Mouse (Mus musculus) lung, embryonic 16.5 days (tissue): ENCODE results near the gene Ubiad1. TPM values are rescaled to one million over a fixed set of nuclear protein-coding genes. Genes with fewer than 3 reads are reported as not detected.

Experiments used
- ATAC-seq: fragments of 200-750 bp; cut with Nextera tagmentation; 2 replicates; pipeline ENCODE4 v1.8.0; 2017; ENCODE audit warnings: low read depth, mild to moderate bottlenecking, moderate library complexity
- H3K27ac ChIP-seq: fragments of 300-500 bp; sonication (generic); 2 replicates; pipeline ENCODE4 v1.5.1; 2014; ENCODE audit warnings: mild to moderate bottlenecking, control low read depth, low read length
- H3K27me3 ChIP-seq: fragments of 300-500 bp; sonication (generic); 2 replicates; pipeline ENCODE4 v1.6.1; 2014; ENCODE audit warnings: low read depth, low read length, mixed read lengths; ENCODE audit not compliant: control insufficient read depth, insufficient read depth
- H3K36me3 ChIP-seq: fragments of 300-500 bp; sonication (generic); 2 replicates; pipeline ENCODE4 v1.6.1; 2014; ENCODE audit warnings: low read length; ENCODE audit not compliant: control insufficient read depth, insufficient read depth
- H3K4me1 ChIP-seq: fragments of 300-500 bp; sonication (generic); replicated peaks from 2 replicates; pipeline ENCODE4 v1.6.1; 2014; ENCODE audit warnings: low read length, mixed read lengths; ENCODE audit not compliant: control insufficient read depth, insufficient read depth
- H3K4me2 ChIP-seq: fragments of 300-500 bp; sonication (generic); 2 replicates; pipeline ENCODE4 v1.6.1; 2014; ENCODE audit warnings: low read depth, low read length, control low read depth
- H3K4me3 ChIP-seq: fragments of 300-500 bp; sonication (generic); 2 replicates; pipeline ENCODE4 v1.5.1; 2014; ENCODE audit warnings: mild to moderate bottlenecking, low read length, control low read depth
- H3K9ac ChIP-seq: fragments of 300-500 bp; sonication (generic); 2 replicates; pipeline ENCODE4 v1.6.1; 2014; ENCODE audit warnings: low read length, control low read depth
- H3K9me3 ChIP-seq: fragments of 300-500 bp; sonication (generic); 2 replicates; pipeline ENCODE4 v1.6.1; 2016; ENCODE audit warnings: low read length; ENCODE audit not compliant: control insufficient read depth
- WGBS: fragments of 180-500 bp; shearing (Covaris S2); extraction: QIAGEN DNeasy Blood & Tissue Kit; methylation state at CpG from one replicate; pipeline ENCODE4 v1.1.7; 2014; 5-methylcytosine and 5-hydroxymethylcytosine counted together
- polyA plus RNA-seq: library from polyadenylated mRNA; unstranded; fragments of >200 nt; fragmentation: Nextera tagmentation; extraction: Ambion mirVana; gene quantifications from 2 replicates; pipeline ENCODE4 v1.2.1, GENCODE M21; 2015

Gene Ubiad1
- polyA plus RNA-seq, 1 experiment from 2014 or later, result 24.0 TPM

DNA sequence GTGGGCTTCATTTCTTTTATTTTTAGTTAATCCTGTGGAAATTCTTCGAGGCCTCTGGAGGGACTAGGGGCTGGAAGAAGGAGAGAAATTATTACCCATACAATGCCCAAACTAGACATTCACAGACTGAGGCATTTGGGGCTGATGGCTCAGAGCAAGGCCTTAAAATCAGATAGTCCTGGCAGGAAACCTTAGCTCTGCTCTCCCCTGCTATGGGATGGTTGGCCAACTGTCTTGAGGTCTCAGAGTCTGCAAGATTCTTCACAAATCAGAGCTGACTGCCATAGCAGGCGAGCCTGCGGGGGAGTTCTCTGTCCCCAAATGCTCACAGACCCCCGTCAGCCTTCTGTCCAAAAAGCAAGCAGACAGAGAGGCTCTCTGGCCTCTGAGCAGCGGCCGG is 27.0 kb downstream of the Ubiad1 start:
- H3K4me3 ChIP-seq, result no peak overlapping the region
- H3K27me3 ChIP-seq, result peaks cover 6% of the 10 kb centered on the region
- no peaks in the 10 kb centered on the region for H3K36me3 ChIP-seq
- 61% methylated on average over 6 of the region's 6 CpGs for WGBS
- H3K9me3 ChIP-seq, result no peaks in the 10 kb centered on the region
- H3K4me1 ChIP-seq, result no peaks in the 10 kb centered on the region
- H3K9ac ChIP-seq, result no peak overlapping the region
- no peak overlapping the region for H3K27ac ChIP-seq
- H3K4me2 ChIP-seq, result no peak overlapping the region
- no peak for ATAC-seq

- Histone ChIP-seq H3K4me2 (no peak overlapping the region), H3K4me1 (no peaks in the 10 kb centered on the region), H3K27me3 (peaks cover 6% of the 10 kb centered on the region), H3K9me3 (no peaks in the 10 kb centered on the region), H3K36me3 (no peaks in the 10 kb centered on the region), H3K27ac (no peak overlapping the region), H3K9ac (no peak overlapping the region), H3K4me3 (no peak overlapping the region)
- no peak for ATAC-seq
- WGBS, result 36% methylated on average over 11 of the region's 11 CpGs
Observed at GRCm38 (mm10) chr4:148417074-148417526, 27.5 kb downstream of the Ubiad1 start.

DNA sequence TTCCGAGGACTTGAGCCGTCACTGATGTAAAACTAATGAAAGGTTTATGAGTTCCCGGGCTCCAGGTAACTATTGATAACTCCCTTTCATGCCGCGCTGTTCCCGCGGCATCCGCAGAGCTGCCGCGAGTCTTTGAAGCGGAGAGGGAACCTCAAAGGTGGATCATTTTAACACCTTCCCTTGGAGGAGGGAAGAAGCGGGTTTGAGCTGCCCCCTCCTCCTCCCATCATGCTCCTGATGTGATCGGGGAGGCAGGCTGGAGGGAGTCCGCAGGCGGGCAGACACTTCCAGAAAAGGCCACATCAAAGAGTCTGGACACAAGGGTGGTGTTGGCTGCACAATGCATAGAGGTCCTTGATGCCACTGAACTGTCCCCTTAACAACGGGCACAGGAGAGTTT is 29.0 kb downstream of the Ubiad1 start:
- H3K4me2 ChIP-seq, result no peak overlapping the region
- H3K27me3 ChIP-seq, result peaks cover 6% of the 10 kb centered on the region
- H3K36me3 ChIP-seq, result no peaks in the 10 kb centered on the region
- no peak overlapping the region for H3K27ac ChIP-seq
- WGBS, result 7% methylated on average over 16 of the region's 16 CpGs
- no peak overlapping the region for H3K4me3 ChIP-seq
- no peak overlapping the region for H3K9ac ChIP-seq
- no peaks in the 10 kb centered on the region for H3K9me3 ChIP-seq
- H3K4me1 ChIP-seq, result no peaks in the 10 kb centered on the region
- ATAC-seq, result no peak

- H3K9me3 ChIP-seq, result no peaks in the 10 kb centered on the region
- no peak overlapping the region for H3K9ac ChIP-seq
- 54% methylated on average over 10 of the region's 10 CpGs for WGBS
- no peaks in the 10 kb centered on the region for H3K36me3 ChIP-seq
- H3K27me3 ChIP-seq, result peaks cover 32% of the 10 kb centered on the region
- H3K4me2 ChIP-seq, result no peak overlapping the region
- H3K4me3 ChIP-seq, result no peak overlapping the region
- ATAC-seq, result no peak
- no peak overlapping the region for H3K27ac ChIP-seq
- no peaks in the 10 kb centered on the region for H3K4me1 ChIP-seq
Observed at GRCm38 (mm10) chr4:148408256-148408975, 36.2 kb downstream of the Ubiad1 start.

- Histone ChIP-seq H3K27me3 (peaks cover 39% of the 10 kb centered on the region), H3K9ac (no peak overlapping the region), H3K9me3 (no peaks in the 10 kb centered on the region), H3K4me1 (no peaks in the 10 kb centered on the region), H3K27ac (no peak overlapping the region), H3K4me3 (no peak overlapping the region), H3K4me2 (no peak overlapping the region), H3K36me3 (no peaks in the 10 kb centered on the region)
- WGBS, result 9% methylated on average over 13 of the region's 13 CpGs
- no peak for ATAC-seq
Observed at GRCm38 (mm10) chr4:148405255-148405788, 39.2 kb downstream of the Ubiad1 start.

- Histone ChIP-seq H3K4me3 (no peak overlapping the region), H3K9me3 (no peaks in the 10 kb centered on the region), H3K4me2 (no peak overlapping the region; the same call in 1 of the 2 replicates), H3K27me3 (peaks cover 39% of the 10 kb centered on the region), H3K4me1 (no peaks in the 10 kb centered on the region), H3K27ac (no peak overlapping the region), H3K9ac (no peak overlapping the region), H3K36me3 (no peaks in the 10 kb centered on the region)
- ATAC-seq, result no peak
- 12% methylated on average over 11 of the region's 11 CpGs for WGBS
Observed at GRCm38 (mm10) chr4:148404748-148405147, 39.8 kb downstream of the Ubiad1 start.

DNA sequence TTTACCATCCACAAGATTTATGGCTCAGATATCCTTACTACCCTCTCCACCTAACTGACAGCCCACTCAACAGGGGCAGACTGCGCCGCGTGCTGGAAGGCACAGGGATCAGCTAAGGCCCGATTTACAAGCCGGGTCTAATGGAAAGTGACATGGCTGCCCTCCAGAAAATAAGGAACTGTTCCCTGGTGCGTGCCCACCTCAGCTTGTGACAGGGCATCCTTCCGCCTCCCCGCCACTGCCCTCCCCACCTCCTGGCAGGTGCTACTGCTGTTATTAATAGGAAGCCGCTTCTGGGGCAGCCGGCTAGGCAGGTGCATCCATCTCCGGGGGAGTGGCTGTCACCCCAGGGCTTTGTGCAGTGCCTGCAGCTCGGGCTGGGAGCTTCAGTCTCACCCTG is 41.2 kb downstream of the Ubiad1 start:
- Histone ChIP-seq H3K9me3 (no peaks in the 10 kb centered on the region), H3K9ac (no peak overlapping the region), H3K27me3 (peaks cover 39% of the 10 kb centered on the region), H3K4me2 (no peak overlapping the region), H3K27ac (no peak overlapping the region), H3K36me3 (no peaks in the 10 kb centered on the region), H3K4me1 (no peaks in the 10 kb centered on the region), H3K4me3 (no peak overlapping the region)
- no peak for ATAC-seq
- 19% methylated on average over 12 of the region's 12 CpGs for WGBS

DNA sequence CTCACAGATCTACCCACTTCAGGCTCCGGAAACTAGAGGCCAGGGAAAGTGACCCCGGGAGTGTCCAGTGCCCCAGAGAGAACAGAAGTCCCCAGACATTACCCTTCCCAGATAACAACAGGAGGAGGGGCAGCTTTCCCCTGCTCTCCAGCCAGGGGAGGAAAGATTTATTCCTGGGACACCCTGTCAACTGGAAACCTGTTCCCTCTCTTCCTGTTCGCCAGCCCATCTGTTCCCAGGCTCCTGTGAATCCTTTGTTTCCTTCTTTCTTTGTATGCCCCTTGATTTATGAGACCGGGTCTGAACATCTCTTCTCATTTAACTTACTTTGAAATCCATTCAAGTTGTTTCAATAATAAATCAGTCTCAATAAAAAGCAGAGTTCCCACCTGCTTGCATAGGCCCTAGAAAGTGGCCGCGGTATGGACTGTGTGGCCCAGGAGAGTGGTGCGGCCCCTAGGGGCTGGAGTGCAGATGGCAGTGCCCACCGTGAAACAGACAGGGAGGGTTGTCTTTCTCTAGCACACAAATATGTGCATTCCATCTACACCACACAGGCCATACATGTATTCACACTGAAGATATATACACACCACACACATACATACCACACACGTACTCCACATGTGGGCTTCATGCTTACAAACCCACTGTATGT is 45.0 kb downstream of the Ubiad1 start:
- H3K4me2 ChIP-seq, result no peak overlapping the region
- no peak overlapping the region for H3K9ac ChIP-seq
- H3K27me3 ChIP-seq, result peaks cover 17% of the 10 kb centered on the region
- WGBS, result 63% methylated on average over 9 of the region's 9 CpGs
- no peaks in the 10 kb centered on the region for H3K36me3 ChIP-seq
- no peak overlapping the region for H3K27ac ChIP-seq
- H3K4me3 ChIP-seq, result no peak overlapping the region
- no peaks in the 10 kb centered on the region for H3K9me3 ChIP-seq
- ATAC-seq, result no peak
- no peaks in the 10 kb centered on the region for H3K4me1 ChIP-seq

GRCm38 (mm10) chr4:148397531-148398287 is 46.9 kb downstream of the Ubiad1 start:
- no peak overlapping the region for H3K4me3 ChIP-seq
- no peak overlapping the region for H3K9ac ChIP-seq
- H3K9me3 ChIP-seq, result no peaks in the 10 kb centered on the region
- H3K4me1 ChIP-seq, result no peaks in the 10 kb centered on the region
- H3K27ac ChIP-seq, result no peak overlapping the region
- ATAC-seq, result no peak
- H3K27me3 ChIP-seq, result no peaks in the 10 kb centered on the region; the same call in 1 of the 2 replicates
- 76% methylated on average over 18 of the region's 18 CpGs for WGBS
- no peaks in the 10 kb centered on the region for H3K36me3 ChIP-seq
- H3K4me2 ChIP-seq, result no peak overlapping the region
